Mouse (Mus musculus): ENCODE results near the gene Unc13b. TPM values are rescaled to one million over a fixed set of nuclear protein-coding genes. Genes with fewer than 3 reads are reported as not detected.

The Unc13b gene
- polyA plus RNA-seq, 1 experiment from 2014 or later, result 0.52 TPM

- TF ChIP-seq CTCF (IDR thresholded peaks at IDR 0.05; ENCODE audit: low read depth) (no peak), EP300 (IDR thresholded peaks at IDR 0.05; ENCODE audit: low read depth) (no peak)
Observed at GRCm38 (mm10) chr4:43040881-43041547, 17.7 kb upstream of the Unc13b start.

GRCm38 (mm10) chr4:43043644-43044357 lies 15.0 kb upstream of the Unc13b start:
- no peak for TF ChIP-seq EP300 (IDR thresholded peaks at IDR 0.05; ENCODE audit: low read depth)
- TF ChIP-seq CTCF (IDR thresholded peaks at IDR 0.05; ENCODE audit: low read depth), result no peak
- ATAC-seq, result no peak
- H3K9me3 ChIP-seq (ENCODE audit: low read length), result no peaks in the 10 kb centered on the region
- H3K4me1 ChIP-seq (ENCODE audit: insufficient read depth), result peaks cover 41% of the 10 kb centered on the region
- H3K27me3 ChIP-seq (ENCODE audit: insufficient read depth, low read length), result no peaks in the 10 kb centered on the region
- 19% methylated on average over 7 of the region's 7 CpGs for WGBS (ENCODE audit: insufficient replicate concordance)
- H3K27ac ChIP-seq (ENCODE audit: low read depth), result peak overlapping the region; percentile 86
- peak overlapping the region; percentile 84 for H3K4me2 ChIP-seq (ENCODE audit: low read depth, low read length)
- H3K36me3 ChIP-seq (replicated peaks; ENCODE audit: insufficient read depth, low read length), result no peaks in the 10 kb centered on the region
- DNase-seq, result peak; percentile 70
- no peak overlapping the region for H3K9ac ChIP-seq (replicated peaks)
- peak overlapping the region; percentile 13; the same call in 1 of the 2 replicates for H3K4me3 ChIP-seq (ENCODE audit: low read depth, low read length)

More at GRCm38 (mm10) chr4:43040881-43041547, 17.7 kb upstream of the Unc13b start:
- Histone ChIP-seq H3K36me3 (replicated peaks; ENCODE audit: insufficient read depth, low read length) (peaks cover 9% of the 10 kb centered on the region), H3K9ac (replicated peaks) (no peak overlapping the region), H3K9me3 (ENCODE audit: low read length) (no peaks in the 10 kb centered on the region), H3K4me3 (ENCODE audit: low read depth, low read length) (no peak overlapping the region), H3K4me1 (ENCODE audit: insufficient read depth) (peaks cover 55% of the 10 kb centered on the region), H3K4me2 (ENCODE audit: low read depth, low read length) (no peak overlapping the region), H3K27me3 (ENCODE audit: insufficient read depth, low read length) (no peaks in the 10 kb centered on the region), H3K27ac (ENCODE audit: low read depth) (peak overlapping the region; percentile 1; the same call in 1 of the 2 replicates)
- WGBS (ENCODE audit: insufficient replicate concordance), result 70% methylated on average over 9 of the region's 9 CpGs
- DNase-seq (no peak), ATAC-seq (no peak)

- H3K4me3 ChIP-seq (ENCODE audit: low read depth, low read length), result peak overlapping the region; percentile 55
- H3K9ac ChIP-seq (replicated peaks), result peak overlapping the region; percentile 60; the same call in 1 of the 2 replicates
Observed at GRCm38 (mm10) chr4:43044673-43045072, 14.1 kb upstream of the Unc13b start.

GRCm38 (mm10) chr4:43045285-43045658 lies 13.5 kb upstream of the Unc13b start:
- no peak for DNase-seq
- H3K4me1 ChIP-seq (ENCODE audit: insufficient read depth), result peaks cover 34% of the 10 kb centered on the region
- H3K4me3 ChIP-seq (ENCODE audit: low read depth, low read length), result peak overlapping the region; percentile 55
- TF ChIP-seq CTCF (IDR thresholded peaks at IDR 0.05; ENCODE audit: low read depth), result no peak
- TF ChIP-seq EP300 (IDR thresholded peaks at IDR 0.05; ENCODE audit: low read depth), result no peak
- ATAC-seq, result no peak
- H3K9ac ChIP-seq (replicated peaks), result peak overlapping the region; percentile 60
- no peaks in the 10 kb centered on the region for H3K9me3 ChIP-seq (ENCODE audit: low read length)
- H3K27ac ChIP-seq (ENCODE audit: low read depth), result peak overlapping the region; percentile 86
- peak overlapping the region; percentile 84 for H3K4me2 ChIP-seq (ENCODE audit: low read depth, low read length)
- no peaks in the 10 kb centered on the region for H3K27me3 ChIP-seq (ENCODE audit: insufficient read depth, low read length)
- H3K36me3 ChIP-seq (replicated peaks; ENCODE audit: insufficient read depth, low read length), result no peaks in the 10 kb centered on the region
- 11% methylated on average over 13 of the region's 13 CpGs for WGBS (ENCODE audit: insufficient replicate concordance)

More at GRCm38 (mm10) chr4:43044673-43045072, 14.1 kb upstream of the Unc13b start:
- Histone ChIP-seq H3K36me3 (replicated peaks; ENCODE audit: insufficient read depth, low read length) (no peaks in the 10 kb centered on the region), H3K9me3 (ENCODE audit: low read length) (no peaks in the 10 kb centered on the region), H3K27me3 (ENCODE audit: insufficient read depth, low read length) (no peaks in the 10 kb centered on the region), H3K4me1 (ENCODE audit: insufficient read depth) (peaks cover 34% of the 10 kb centered on the region), H3K4me2 (ENCODE audit: low read depth, low read length) (peak overlapping the region; percentile 84), H3K27ac (ENCODE audit: low read depth) (peak overlapping the region; percentile 86)
- TF ChIP-seq CTCF (IDR thresholded peaks at IDR 0.05; ENCODE audit: low read depth), result no peak
- TF ChIP-seq EP300 (IDR thresholded peaks at IDR 0.05; ENCODE audit: low read depth), result no peak
- DNase-seq (peak; percentile 47), ATAC-seq (no peak)
- WGBS (ENCODE audit: insufficient replicate concordance), result 20% methylated on average over 4 of the region's 4 CpGs

GRCm38 (mm10) chr4:43045659-43046302 lies 13.0 kb upstream of the Unc13b start, which contains the start of gene Fam214b:
Gene Fam214b, minus strand, starts transcription at chr4:43046220.
- Histone ChIP-seq H3K27me3 (ENCODE audit: insufficient read depth, low read length) (no peaks in the 10 kb centered on the region), H3K36me3 (replicated peaks; ENCODE audit: insufficient read depth, low read length) (no peaks in the 10 kb centered on the region), H3K4me2 (ENCODE audit: low read depth, low read length) (peak within 1 kb of the TSS; percentile 84), H3K9me3 (ENCODE audit: low read length) (no peaks in the 10 kb centered on the region), H3K4me3 (ENCODE audit: low read depth, low read length) (peak within 1 kb of the TSS; percentile 55), H3K9ac (replicated peaks) (peak within 1 kb of the TSS; percentile 60), H3K4me1 (ENCODE audit: insufficient read depth) (peaks cover 30% of the 10 kb centered on the region), H3K27ac (ENCODE audit: low read depth) (peak within 1 kb of the TSS; percentile 86)
- WGBS (ENCODE audit: insufficient replicate concordance), result under 1% methylated on average over 33 of the region's 33 CpGs
- TF ChIP-seq EP300 (IDR thresholded peaks at IDR 0.05; ENCODE audit: low read depth), result peak; percentile 49
- no peak for TF ChIP-seq CTCF (IDR thresholded peaks at IDR 0.05; ENCODE audit: low read depth)
- ATAC-seq, result peak; percentile 90
- peak; percentile 97 for DNase-seq

- Histone ChIP-seq H3K4me1 (ENCODE audit: insufficient read depth) (peaks cover 27% of the 10 kb centered on the region), H3K9ac (replicated peaks) (no peak overlapping the region), H3K27me3 (ENCODE audit: insufficient read depth, low read length) (no peaks in the 10 kb centered on the region), H3K4me3 (ENCODE audit: low read depth, low read length) (no peak overlapping the region), H3K4me2 (ENCODE audit: low read depth, low read length) (peak overlapping the region; percentile 84), H3K9me3 (ENCODE audit: low read length) (no peaks in the 10 kb centered on the region), H3K27ac (ENCODE audit: low read depth) (peak overlapping the region; percentile 86; the same call in 1 of the 2 replicates), H3K36me3 (replicated peaks; ENCODE audit: insufficient read depth, low read length) (no peaks in the 10 kb centered on the region)
- DNase-seq (no peak), ATAC-seq (no peak)
- WGBS (ENCODE audit: insufficient replicate concordance), result 54% methylated on average over 5 of the region's 5 CpGs
- TF ChIP-seq EP300 (IDR thresholded peaks at IDR 0.05; ENCODE audit: low read depth) (no peak), CTCF (IDR thresholded peaks at IDR 0.05; ENCODE audit: low read depth) (no peak)
Observed at GRCm38 (mm10) chr4:43046607-43047006, 12.1 kb upstream of the Unc13b start.

All from liver, postnatal 0 days (tissue).